31 mouse cellular contexts compared by ENCODE assay signal in the genomic region with DNA sequence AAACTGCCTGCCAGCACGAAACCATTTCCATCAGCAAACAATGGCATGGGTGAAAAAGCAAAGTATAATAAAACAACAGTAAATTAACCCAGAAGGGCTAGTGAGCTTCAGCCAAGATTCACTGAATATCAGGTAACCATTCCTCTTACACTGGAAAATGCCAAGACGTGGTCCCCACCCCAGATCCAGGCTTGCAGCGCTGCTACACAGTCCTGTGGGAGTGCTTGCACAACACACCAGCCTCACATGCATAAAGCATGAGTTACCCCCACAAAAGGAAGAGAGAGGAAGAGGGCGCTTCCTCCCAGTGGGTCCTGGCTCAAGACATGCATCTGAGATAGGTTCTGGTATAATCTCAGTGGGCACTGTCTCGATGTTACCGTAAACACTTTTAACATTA.
DNase-seq lines count a peak whose midpoint lies in the region; ATAC-seq and TF ChIP-seq lines count a peak whose summit lies in the region.
"Had no signal": no experiment of that assay in that cellular context is flagged by ENCODE, and none has a peak within 500 bp of the region (broad histone marks: within the 10 kb centered on the region; RNA-seq: fewer than 3 reads in every experiment).

No protein-coding gene starts in this region.

- 55% methylated on average over 6 of the region's 6 CpGs for WGBS in kidney, postnatal 0 days
- WGBS in embryonic facial prominence, embryonic 15.5 days = 64% methylated on average over 6 of the region's 6 CpGs
- 6% methylated on average over 6 of the region's 6 CpGs for WGBS in macrophage (ENCODE audit: missing documents)

- no peak overlapping the region for H3K27ac ChIP-seq in kidney, postnatal 0 days
- peak overlapping the region; percentile 52; the same call in 1 of the 2 replicates for H3K27ac ChIP-seq in embryonic facial prominence, embryonic 15.5 days (replicated peaks)
- H3K27ac ChIP-seq in macrophage = peak overlapping the region; percentile 8; the same call in 1 of the 2 replicates
- H3K27ac ChIP-seq: forebrain, embryonic 10.5 days; forebrain, embryonic 15.5 days; gastrocnemius, adult 2 months; heart, adult 2 months; hindbrain, embryonic 10.5 days; hindbrain, postnatal 0 days; intestine, embryonic 15.5 days; layer of hippocampus, adult 2 months; left cerebral cortex, adult 2 months; limb, embryonic 12.5 days; liver, embryonic 13.5 days had no signal

- no peaks in the 10 kb centered on the region for H3K36me3 ChIP-seq in kidney, postnatal 0 days (ENCODE audit: insufficient read depth, low read length)
- H3K36me3 ChIP-seq in embryonic facial prominence, embryonic 15.5 days = no peaks in the 10 kb centered on the region
- H3K36me3 ChIP-seq in macrophage (ENCODE audit: inconsistent target) = no peaks in the 10 kb centered on the region
- H3K36me3 ChIP-seq: forebrain, embryonic 10.5 days; forebrain, embryonic 15.5 days; heart, embryonic 12.5 days; hindbrain, embryonic 10.5 days; intestine, embryonic 15.5 days; limb, embryonic 12.5 days; liver, embryonic 13.5 days had no signal

- no peak overlapping the region for H3K4me3 ChIP-seq in kidney, postnatal 0 days (replicated peaks; ENCODE audit: low read depth, low read length)
- H3K4me3 ChIP-seq in embryonic facial prominence, embryonic 15.5 days (replicated peaks) = no peak overlapping the region
- no peak overlapping the region for H3K4me3 ChIP-seq in macrophage (ENCODE audit: inconsistent target)
- H3K4me3 ChIP-seq: forebrain, embryonic 10.5 days; forebrain, embryonic 15.5 days; gastrocnemius, adult 2 months; heart, adult 2 months; heart, embryonic 12.5 days; hindbrain, embryonic 10.5 days; intestine, embryonic 15.5 days; layer of hippocampus, adult 2 months; left cerebral cortex, adult 2 months; limb, embryonic 12.5 days; liver, embryonic 13.5 days had no signal

- H3K79me2 ChIP-seq in macrophage (ENCODE audit: inconsistent target) = peaks cover 44% of the 10 kb centered on the region; the same call in 1 of the 2 replicates

- no peak for ATAC-seq in kidney, postnatal 0 days (replicated peaks; ENCODE audit: low FRiP score, low read depth)
- ATAC-seq in embryonic facial prominence, embryonic 15.5 days (ENCODE audit: insufficient number of reproducible peaks, low FRiP score, low TSS enrichment, low read depth) = no peak
- ATAC-seq: forebrain, embryonic 15.5 days; hindbrain, postnatal 0 days; intestine, embryonic 15.5 days had no signal

- H3K4me1 ChIP-seq in kidney, postnatal 0 days (replicated peaks; ENCODE audit: insufficient read depth, low read length) = no peaks in the 10 kb centered on the region
- H3K4me1 ChIP-seq in embryonic facial prominence, embryonic 15.5 days = peaks cover 13% of the 10 kb centered on the region; the same call in 1 of the 2 replicates
- H3K4me1 ChIP-seq: forebrain, embryonic 10.5 days; forebrain, embryonic 15.5 days had no signal

- H3K27me3 ChIP-seq in kidney, postnatal 0 days (ENCODE audit: insufficient read depth, low read length) = no peaks in the 10 kb centered on the region
- H3K27me3 ChIP-seq in embryonic facial prominence, embryonic 15.5 days = no peaks in the 10 kb centered on the region
- H3K27me3 ChIP-seq: forebrain, embryonic 15.5 days; heart, embryonic 12.5 days; intestine, embryonic 15.5 days; limb, embryonic 12.5 days; liver, embryonic 13.5 days had no signal

- TF ChIP-seq CTCF in kidney, postnatal 0 days (IDR thresholded peaks at IDR 0.05; ENCODE audit: low read depth) = no peak

- no peak overlapping the region for H3K9ac ChIP-seq in kidney, postnatal 0 days (ENCODE audit: low read depth, low read length)
- no peak overlapping the region for H3K9ac ChIP-seq in embryonic facial prominence, embryonic 15.5 days
- H3K9ac ChIP-seq: forebrain, embryonic 15.5 days; heart, embryonic 12.5 days; intestine, embryonic 15.5 days; limb, embryonic 12.5 days; liver, embryonic 13.5 days; lung, embryonic 14.5 days had no signal

- H3K4me2 ChIP-seq in kidney, postnatal 0 days (ENCODE audit: low read length) = no peak overlapping the region
- no peak overlapping the region for H3K4me2 ChIP-seq in embryonic facial prominence, embryonic 15.5 days (replicated peaks)
- H3K4me2 ChIP-seq: forebrain, embryonic 15.5 days; heart, embryonic 12.5 days; intestine, embryonic 15.5 days; limb, embryonic 12.5 days; liver, embryonic 13.5 days; lung, embryonic 14.5 days had no signal

- H3K9me3 ChIP-seq in kidney, postnatal 0 days (replicated peaks; ENCODE audit: low read length) = no peaks in the 10 kb centered on the region
- no peaks in the 10 kb centered on the region for H3K9me3 ChIP-seq in embryonic facial prominence, embryonic 15.5 days (replicated peaks)
- H3K9me3 ChIP-seq: forebrain, embryonic 10.5 days; forebrain, embryonic 15.5 days; heart, embryonic 12.5 days; hindbrain, embryonic 10.5 days; intestine, embryonic 15.5 days; limb, embryonic 12.5 days; liver, embryonic 13.5 days had no signal

- peak; percentile 58 for DNase-seq in kidney, postnatal 0 days (ENCODE audit: low spot score)
- DNase-seq in kidney, postnatal 4 days = no peak
- no peak for DNase-seq in thymus, postnatal 25 days
- no peak for DNase-seq in lung, postnatal 14 days
- DNase-seq in frontal cortex, postnatal 10 days (ENCODE audit: low spot score in 2 of 2) = no peak
- DNase-seq: adrenal gland, postnatal 25 days; B cell, adult 2 months; cerebellum, adult 11-12 months; cerebellum, adult 9-11 months; gastrocnemius, adult 2 months; gastrocnemius, postnatal 36 days; heart, adult 2 months; kidney, adult 2 months; kidney, postnatal 14 days; liver, embryonic 13.5 days; lung, embryonic 14.5 days; midbrain, embryonic 14.5 days; right cerebral cortex, postnatal 25 days; thymus, adult 18-20 months; thymus, postnatal 36 days had no signal
